Mouse (Mus musculus): ENCODE measurements at regions not wholly inside any gene's neighbourhood (a gene's known extent, or its start where the extent isn't known, plus 50 kb on each side); places are given as distances from the start of the nearest gene placed in this dataset.

GRCm38 (mm10) chr5:112055018-112055417 lies 197.3 kb downstream of the Cryba4 start:
- no peaks in the 10 kb centered on the region for H3K27me3 ChIP-seq (replicated peaks)
- H3K27ac ChIP-seq (ENCODE audit: insufficient read depth, low read depth): no peak overlapping the region
- no peaks in the 10 kb centered on the region for H3K36me3 ChIP-seq (replicated peaks in 1 of 2; ENCODE audit: control insufficient read depth in 1 of 2, insufficient read depth in 1 of 2, low read length in 1 of 2)
- peaks cover 78% of the 10 kb centered on the region for H3K9me3 ChIP-seq (replicated peaks; ENCODE audit: low read length)
- no peak overlapping the region for H3K9ac ChIP-seq (ENCODE audit: insufficient read depth, low read depth)
- H3K4me2 ChIP-seq (ENCODE audit: insufficient read depth, low read depth, poor library complexity, severe bottlenecking): no peak overlapping the region
- TF ChIP-seq NELFE (IDR thresholded peaks at IDR 0.05; ENCODE audit: low read depth, low read length) (no peak), ZNF384 (IDR thresholded peaks at IDR 0.05; ENCODE audit: low read depth, low read length) (no peak), MAZ (IDR thresholded peaks at IDR 0.05; ENCODE audit: low read depth, low read length) (no peak)
- no peak for DNase-seq (ENCODE audit: extremely low read depth)
- in situ Hi-C loops (cut with MboI; ENCODE audit: low pct_ligation_motif_present, low pct_unique_long_range_greater_than_20kb, low sequenced_read_pairs): no loop called here
- H3K4me1 ChIP-seq (ENCODE audit: control insufficient read depth in 1 of 2, insufficient read depth in 2 of 2): no peaks in the 10 kb centered on the region
- dilution Hi-C loops (cut with MboI; ENCODE audit: extremely low pct_ligation_motif_present, extremely low pct_unique_long_range_greater_than_20kb, low sequenced_read_pairs): no loop called here
- no peaks in the 10 kb centered on the region for H3K79me2 ChIP-seq (replicated peaks; ENCODE audit: control insufficient read depth, extremely low read depth, insufficient read depth, poor library complexity, severe bottlenecking)
- no peak overlapping the region for H3K4me3 ChIP-seq (replicated peaks in 1 of 3; ENCODE audit: low read depth in 2 of 3, low read length in 2 of 3, poor library complexity in 1 of 3)

DNA sequence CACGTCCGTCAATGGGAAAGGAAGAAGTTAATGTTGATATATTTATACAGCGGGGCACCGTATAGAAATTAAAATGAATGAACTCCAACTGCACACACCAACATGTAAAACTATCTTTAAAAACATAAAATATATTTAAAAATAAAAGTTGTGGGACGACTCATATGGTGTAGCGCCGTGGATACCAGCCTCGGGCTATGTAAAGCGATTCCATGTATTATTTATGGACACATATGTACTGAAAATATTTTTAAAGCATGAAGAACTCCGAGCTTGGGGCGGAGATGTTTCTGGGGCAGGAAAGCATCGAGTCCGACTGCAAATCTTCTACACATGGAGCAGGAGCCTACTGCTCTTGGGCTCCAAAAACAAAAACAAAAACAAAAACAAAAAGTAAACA lies 182.4 kb downstream of the Cryba4 start:
- no peak for DNase-seq (ENCODE audit: extremely low read depth)
- H3K4me3 ChIP-seq (replicated peaks in 1 of 3; ENCODE audit: low read depth in 2 of 3, low read length in 2 of 3, poor library complexity in 1 of 3): no peak overlapping the region
- H3K4me1 ChIP-seq (ENCODE audit: control insufficient read depth in 1 of 2, insufficient read depth in 2 of 2): no peaks in the 10 kb centered on the region
- dilution Hi-C loops (cut with MboI; ENCODE audit: extremely low pct_ligation_motif_present, extremely low pct_unique_long_range_greater_than_20kb, low sequenced_read_pairs): no loop called here
- no peak overlapping the region for H3K9ac ChIP-seq (ENCODE audit: insufficient read depth, low read depth)
- TF ChIP-seq MEF2A (IDR thresholded peaks at IDR 0.05; ENCODE audit: borderline replicate concordance, low read depth, low read length): no peak
- TF ChIP-seq GABPA (IDR thresholded peaks at IDR 0.05; ENCODE audit: insufficient replicate concordance, low read depth, low read length): no peak
- no peaks in the 10 kb centered on the region for H3K36me3 ChIP-seq (replicated peaks in 1 of 2; ENCODE audit: control insufficient read depth in 1 of 2, insufficient read depth in 1 of 2, low read length in 1 of 2)
- H3K9me3 ChIP-seq (replicated peaks; ENCODE audit: low read length): peaks cover 78% of the 10 kb centered on the region
- no peaks in the 10 kb centered on the region for H3K27me3 ChIP-seq (replicated peaks)
- H3K4me2 ChIP-seq (ENCODE audit: insufficient read depth, low read depth, poor library complexity, severe bottlenecking): no peak overlapping the region
- no peak overlapping the region for H3K27ac ChIP-seq (ENCODE audit: insufficient read depth, low read depth)
- in situ Hi-C loops (cut with MboI; ENCODE audit: low pct_ligation_motif_present, low pct_unique_long_range_greater_than_20kb, low sequenced_read_pairs): no loop called here
- H3K79me2 ChIP-seq (replicated peaks; ENCODE audit: control insufficient read depth, extremely low read depth, insufficient read depth, poor library complexity, severe bottlenecking): no peaks in the 10 kb centered on the region

DNA sequence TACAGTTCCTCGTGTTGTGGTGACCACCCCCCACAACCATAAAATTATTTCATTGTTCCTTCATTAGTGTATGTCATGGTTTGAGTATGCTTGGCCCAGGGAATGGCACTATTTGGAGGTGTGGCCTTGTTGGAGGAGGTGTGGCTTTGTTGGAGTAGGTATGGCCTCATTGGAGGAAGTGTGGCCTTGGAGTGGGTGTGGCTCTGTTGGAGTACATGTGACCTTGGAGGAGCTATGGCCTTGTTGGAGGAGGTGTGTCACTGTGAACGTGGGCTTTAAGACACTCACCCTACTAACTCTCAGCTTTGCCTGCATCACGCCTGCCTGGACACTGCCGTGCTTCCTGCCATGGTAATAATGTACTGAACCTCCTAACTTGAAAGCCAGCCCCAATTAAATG lies 179.9 kb downstream of the Cryba4 start:
- H3K4me2 ChIP-seq (ENCODE audit: insufficient read depth, low read depth, poor library complexity, severe bottlenecking): no peak overlapping the region
- H3K27me3 ChIP-seq (replicated peaks): no peaks in the 10 kb centered on the region
- no peaks in the 10 kb centered on the region for H3K79me2 ChIP-seq (replicated peaks; ENCODE audit: control insufficient read depth, extremely low read depth, insufficient read depth, poor library complexity, severe bottlenecking)
- H3K9me3 ChIP-seq (replicated peaks; ENCODE audit: low read length): peaks cover 83% of the 10 kb centered on the region
- dilution Hi-C loops (cut with MboI; ENCODE audit: extremely low pct_ligation_motif_present, extremely low pct_unique_long_range_greater_than_20kb, low sequenced_read_pairs) (no loop called here), in situ Hi-C loops (cut with MboI; ENCODE audit: low pct_ligation_motif_present, low pct_unique_long_range_greater_than_20kb, low sequenced_read_pairs) (no loop called here)
- TF ChIP-seq MXI1 (IDR thresholded peaks at IDR 0.05; ENCODE audit: low read depth, low read length) (no peak), SIN3A (IDR thresholded peaks at IDR 0.05; ENCODE audit: low read length) (no peak), MEF2A (IDR thresholded peaks at IDR 0.05; ENCODE audit: borderline replicate concordance, low read depth, low read length) (no peak), ZNF384 (IDR thresholded peaks at IDR 0.05; ENCODE audit: low read depth, low read length) (no peak), POLR2A (IDR thresholded peaks at IDR 0.05; ENCODE audit: low read depth, low read length) (no peak), HCFC1 (IDR thresholded peaks at IDR 0.05; ENCODE audit: low read depth, low read length) (no peak), E2F4 (IDR thresholded peaks at IDR 0.05; ENCODE audit: insufficient replicate concordance, low read depth, low read length) (no peak), EP300 (IDR thresholded peaks at IDR 0.05; ENCODE audit: low read length) (no peak), CHD2 (IDR thresholded peaks at IDR 0.05; ENCODE audit: low read length) (no peak), MAZ (IDR thresholded peaks at IDR 0.05; ENCODE audit: low read depth, low read length) (no peak), MYC (IDR thresholded peaks at IDR 0.05; ENCODE audit: low read depth, low read length) (no peak), KAT2A (IDR thresholded peaks at IDR 0.05; ENCODE audit: insufficient replicate concordance, low read length) (no peak)
- H3K4me3 ChIP-seq (replicated peaks in 1 of 3; ENCODE audit: low read depth in 2 of 3, low read length in 2 of 3, poor library complexity in 1 of 3): no peak overlapping the region
- H3K27ac ChIP-seq (ENCODE audit: insufficient read depth, low read depth): no peak overlapping the region
- no peak overlapping the region for H3K9ac ChIP-seq (ENCODE audit: insufficient read depth, low read depth)
- H3K4me1 ChIP-seq (ENCODE audit: control insufficient read depth in 1 of 2, insufficient read depth in 2 of 2): no peaks in the 10 kb centered on the region
- DNase-seq (ENCODE audit: extremely low read depth): no peak
- H3K36me3 ChIP-seq (replicated peaks in 1 of 2; ENCODE audit: control insufficient read depth in 1 of 2, insufficient read depth in 1 of 2, low read length in 1 of 2): no peaks in the 10 kb centered on the region

Data from CH12.LX (cell line).